Mouse (Mus musculus) stomach, postnatal 0 days (tissue): ENCODE data around the gene Gm973.

ENCODE experiments used
- CTCF ChIP-seq: IDR thresholded peaks from 2 replicates; pipeline ENCODE4 v1.5.1; 2016; ENCODE audit warnings: antibody characterized with exemption, low read depth, mild to moderate bottlenecking, moderate library complexity
- EP300 ChIP-seq: optimal IDR thresholded peaks from 2 replicates; pipeline ENCODE3; 2016; ENCODE audit warnings: antibody characterized with exemption

- TF ChIP-seq EP300 (no peak), CTCF (no peak)
Measured at GRCm38 (mm10) chr1:59633056-59633455, 117.0 kb downstream of the Gm973 start.
